Mouse (Mus musculus): ENCODE measurements around the gene Acsl5. TPM values are rescaled to one million over a fixed set of nuclear protein-coding genes. Genes with fewer than 3 reads are reported as not detected.
A peak's percentile ranks its signal among the peaks of the same experiment; 100 is the strongest.

The Acsl5 gene
- 58.7 and 62.9 TPM in 2 replicates for polyA plus RNA-seq (2014; fragmentation: Nextera tagmentation; extraction: Ambion mirVana)

GRCm38 (mm10) chr19:55251383-55252124, at the start of gene Acsl5:
Gene Acsl5, plus strand, starts transcription at chr19:55251938.
- H3K27me3 ChIP-seq (ENCODE audit: control insufficient read depth, insufficient read depth, low read length): no peaks in the 10 kb centered on the region
- no peak within 1 kb of the TSS for H3K4me2 ChIP-seq (replicated peaks; ENCODE audit: low read depth, low read length)
- H3K4me1 ChIP-seq (ENCODE audit: control insufficient read depth, insufficient read depth, low read length): peaks cover 4% of the 10 kb centered on the region; the same call in 1 of the 2 replicates
- H3K27ac ChIP-seq (ENCODE audit: low read length): no peak within 1 kb of the TSS
- H3K4me3 ChIP-seq (ENCODE audit: low read depth, low read length): no peak within 1 kb of the TSS
- WGBS: 94% methylated on average over 9 of the region's 9 CpGs
- no peaks in the 10 kb centered on the region for H3K36me3 ChIP-seq (ENCODE audit: control insufficient read depth, insufficient read depth, low read length)
- ATAC-seq (ENCODE audit: insufficient number of reproducible peaks, insufficient read depth, low FRiP score, low read depth): no peak
- no peak within 1 kb of the TSS for H3K9ac ChIP-seq (replicated peaks; ENCODE audit: low read depth, low read length)
- no peaks in the 10 kb centered on the region for H3K9me3 ChIP-seq (ENCODE audit: control insufficient read depth, low read depth, low read length)

- Histone ChIP-seq H3K9ac (replicated peaks; ENCODE audit: low read depth, low read length) (no peak overlapping the region), H3K27me3 (ENCODE audit: control insufficient read depth, insufficient read depth, low read length) (no peaks in the 10 kb centered on the region), H3K4me1 (ENCODE audit: control insufficient read depth, insufficient read depth, low read length) (no peaks in the 10 kb centered on the region), H3K36me3 (ENCODE audit: control insufficient read depth, insufficient read depth, low read length) (no peaks in the 10 kb centered on the region), H3K9me3 (ENCODE audit: control insufficient read depth, low read depth, low read length) (no peaks in the 10 kb centered on the region), H3K27ac (ENCODE audit: low read length) (no peak overlapping the region), H3K4me3 (ENCODE audit: low read depth, low read length) (no peak overlapping the region), H3K4me2 (replicated peaks; ENCODE audit: low read depth, low read length) (no peak overlapping the region)
- ATAC-seq (ENCODE audit: insufficient number of reproducible peaks, insufficient read depth, low FRiP score, low read depth): no peak
- WGBS: 38% methylated on average over 8 of the region's 8 CpGs
Measured at GRCm38 (mm10) chr19:55206482-55207138, 45.1 kb upstream of the Acsl5 start.

- no peak overlapping the region for H3K4me2 ChIP-seq (replicated peaks; ENCODE audit: low read depth, low read length)
- ATAC-seq (ENCODE audit: insufficient number of reproducible peaks, insufficient read depth, low FRiP score, low read depth): no peak
- H3K9me3 ChIP-seq (ENCODE audit: control insufficient read depth, low read depth, low read length): no peaks in the 10 kb centered on the region
- H3K27me3 ChIP-seq (ENCODE audit: control insufficient read depth, insufficient read depth, low read length): no peaks in the 10 kb centered on the region
- WGBS: 56% methylated on average over 6 of the region's 6 CpGs
- H3K27ac ChIP-seq (ENCODE audit: low read length): no peak overlapping the region
- no peaks in the 10 kb centered on the region for H3K4me1 ChIP-seq (ENCODE audit: control insufficient read depth, insufficient read depth, low read length)
- no peaks in the 10 kb centered on the region for H3K36me3 ChIP-seq (ENCODE audit: control insufficient read depth, insufficient read depth, low read length)
- no peak overlapping the region for H3K9ac ChIP-seq (replicated peaks; ENCODE audit: low read depth, low read length)
- H3K4me3 ChIP-seq (ENCODE audit: low read depth, low read length): no peak overlapping the region
Measured at GRCm38 (mm10) chr19:55207205-55207604, 44.5 kb upstream of the Acsl5 start.

GRCm38 (mm10) chr19:55207746-55208538, 43.8 kb upstream of the Acsl5 start:
- no peak overlapping the region for H3K9ac ChIP-seq (replicated peaks; ENCODE audit: low read depth, low read length)
- no peak overlapping the region for H3K4me3 ChIP-seq (ENCODE audit: low read depth, low read length)
- no peaks in the 10 kb centered on the region for H3K27me3 ChIP-seq (ENCODE audit: control insufficient read depth, insufficient read depth, low read length)
- no peaks in the 10 kb centered on the region for H3K4me1 ChIP-seq (ENCODE audit: control insufficient read depth, insufficient read depth, low read length)
- no peaks in the 10 kb centered on the region for H3K36me3 ChIP-seq (ENCODE audit: control insufficient read depth, insufficient read depth, low read length)
- ATAC-seq (ENCODE audit: insufficient number of reproducible peaks, insufficient read depth, low FRiP score, low read depth): no peak
- no peak overlapping the region for H3K27ac ChIP-seq (ENCODE audit: low read length)
- 62% methylated on average over 25 of the region's 25 CpGs for WGBS
- H3K4me2 ChIP-seq (replicated peaks; ENCODE audit: low read depth, low read length): no peak overlapping the region
- no peaks in the 10 kb centered on the region for H3K9me3 ChIP-seq (ENCODE audit: control insufficient read depth, low read depth, low read length)

- Histone ChIP-seq H3K27ac (ENCODE audit: low read length) (no peak overlapping the region), H3K4me2 (replicated peaks; ENCODE audit: low read depth, low read length) (no peak overlapping the region), H3K4me1 (ENCODE audit: control insufficient read depth, insufficient read depth, low read length) (no peaks in the 10 kb centered on the region), H3K36me3 (ENCODE audit: control insufficient read depth, insufficient read depth, low read length) (no peaks in the 10 kb centered on the region), H3K9ac (replicated peaks; ENCODE audit: low read depth, low read length) (no peak overlapping the region), H3K27me3 (ENCODE audit: control insufficient read depth, insufficient read depth, low read length) (no peaks in the 10 kb centered on the region), H3K9me3 (ENCODE audit: control insufficient read depth, low read depth, low read length) (no peaks in the 10 kb centered on the region), H3K4me3 (ENCODE audit: low read depth, low read length) (no peak overlapping the region)
- 57% methylated on average over 4 of the region's 4 CpGs for WGBS
- ATAC-seq (ENCODE audit: insufficient number of reproducible peaks, insufficient read depth, low FRiP score, low read depth): no peak
Measured at GRCm38 (mm10) chr19:55208654-55209053, 43.1 kb upstream of the Acsl5 start.

- Histone ChIP-seq H3K4me2 (replicated peaks; ENCODE audit: low read depth, low read length) (no peak overlapping the region), H3K4me1 (ENCODE audit: control insufficient read depth, insufficient read depth, low read length) (no peaks in the 10 kb centered on the region), H3K9me3 (ENCODE audit: control insufficient read depth, low read depth, low read length) (no peaks in the 10 kb centered on the region), H3K9ac (replicated peaks; ENCODE audit: low read depth, low read length) (no peak overlapping the region), H3K27ac (ENCODE audit: low read length) (no peak overlapping the region), H3K27me3 (ENCODE audit: control insufficient read depth, insufficient read depth, low read length) (no peaks in the 10 kb centered on the region), H3K36me3 (ENCODE audit: control insufficient read depth, insufficient read depth, low read length) (no peaks in the 10 kb centered on the region), H3K4me3 (ENCODE audit: low read depth, low read length) (no peak overlapping the region)
- 80% methylated on average over 3 of the region's 3 CpGs for WGBS
- ATAC-seq (ENCODE audit: insufficient number of reproducible peaks, insufficient read depth, low FRiP score, low read depth): no peak
Measured at GRCm38 (mm10) chr19:55209084-55209483, 42.7 kb upstream of the Acsl5 start.

- no peak overlapping the region for H3K4me2 ChIP-seq (replicated peaks; ENCODE audit: low read depth, low read length)
- H3K4me3 ChIP-seq (ENCODE audit: low read depth, low read length): no peak overlapping the region
- ATAC-seq (ENCODE audit: insufficient number of reproducible peaks, insufficient read depth, low FRiP score, low read depth): 0 out of 2 replicates have a peak, but pooled peaks have one; percentile 24
- H3K4me1 ChIP-seq (ENCODE audit: control insufficient read depth, insufficient read depth, low read length): no peaks in the 10 kb centered on the region
- no peaks in the 10 kb centered on the region for H3K36me3 ChIP-seq (ENCODE audit: control insufficient read depth, insufficient read depth, low read length)
- H3K9me3 ChIP-seq (ENCODE audit: control insufficient read depth, low read depth, low read length): no peaks in the 10 kb centered on the region
- WGBS: 90% methylated on average over 1 of the region's 1 CpGs
- no peak overlapping the region for H3K27ac ChIP-seq (ENCODE audit: low read length)
- H3K27me3 ChIP-seq (ENCODE audit: control insufficient read depth, insufficient read depth, low read length): no peaks in the 10 kb centered on the region
- H3K9ac ChIP-seq (replicated peaks; ENCODE audit: low read depth, low read length): no peak overlapping the region
Measured at GRCm38 (mm10) chr19:55211698-55212097, 40.0 kb upstream of the Acsl5 start.

GRCm38 (mm10) chr19:55213617-55214340, 38.0 kb upstream of the Acsl5 start:
- Histone ChIP-seq H3K27ac (ENCODE audit: low read length) (peak overlapping the region; percentile 84), H3K9me3 (ENCODE audit: control insufficient read depth, low read depth, low read length) (no peaks in the 10 kb centered on the region), H3K4me1 (ENCODE audit: control insufficient read depth, insufficient read depth, low read length) (no peaks in the 10 kb centered on the region), H3K27me3 (ENCODE audit: control insufficient read depth, insufficient read depth, low read length) (no peaks in the 10 kb centered on the region), H3K4me2 (replicated peaks; ENCODE audit: low read depth, low read length) (no peak overlapping the region), H3K4me3 (ENCODE audit: low read depth, low read length) (no peak overlapping the region), H3K36me3 (ENCODE audit: control insufficient read depth, insufficient read depth, low read length) (no peaks in the 10 kb centered on the region), H3K9ac (replicated peaks; ENCODE audit: low read depth, low read length) (no peak overlapping the region)
- peak; percentile 75 for ATAC-seq (ENCODE audit: insufficient number of reproducible peaks, insufficient read depth, low FRiP score, low read depth)
- WGBS: 54% methylated on average over 12 of the region's 12 CpGs
